Mouse (Mus musculus): ENCODE results near the gene Ccdc158.

Ccdc158 gene

GRCm38 (mm10) chr5:92684715-92685460 is 9.8 kb upstream of the Ccdc158 start:
- DNase-seq, result no peak

- no peak for DNase-seq
These were observed 8.9 kb upstream of the Ccdc158 start for GRCm38 (mm10) chr5:92683871-92684475.

- peak; percentile 7 for DNase-seq
These were observed 8.3 kb upstream of the Ccdc158 start, which contains the start of gene Shroom3 for GRCm38 (mm10) chr5:92683351-92683807. Gene Shroom3 (plus strand): TSS chr5:92683435.

- peak; percentile 15 for DNase-seq
These were observed 7.7 kb upstream of the Ccdc158 start for GRCm38 (mm10) chr5:92682621-92683348.

GRCm38 (mm10) chr5:92681861-92682260 is 6.8 kb upstream of the Ccdc158 start:
- DNase-seq, result no peak

- no peak for DNase-seq
These were observed 4.4 kb upstream of the Ccdc158 start for GRCm38 (mm10) chr5:92679441-92679840.

GRCm38 (mm10) chr5:92675574-92675920 is 476 bp upstream of the Ccdc158 start:
- no peak for DNase-seq

- DNase-seq, result no peak
These were observed 8.2 kb downstream of the Ccdc158 start for GRCm38 (mm10) chr5:92666860-92667259.

- no peak for DNase-seq
These were observed 10.8 kb downstream of the Ccdc158 start for GRCm38 (mm10) chr5:92664321-92664720.

- peak; percentile 71 for DNase-seq
These were observed 18.8 kb downstream of the Ccdc158 start for GRCm38 (mm10) chr5:92656256-92656655.

- no peak for DNase-seq
These were observed 34.2 kb downstream of the Ccdc158 start for GRCm38 (mm10) chr5:92640861-92641260.

- DNase-seq, result no peak
These were observed 39.2 kb downstream of the Ccdc158 start for GRCm38 (mm10) chr5:92635891-92636290.

- no peak for DNase-seq
These were observed 40.2 kb downstream of the Ccdc158 start for GRCm38 (mm10) chr5:92634916-92635315.

- DNase-seq, result no peak
These were observed 41.5 kb downstream of the Ccdc158 start for GRCm38 (mm10) chr5:92633526-92633925.

- no peak for DNase-seq
These were observed 47.2 kb downstream of the Ccdc158 start for GRCm38 (mm10) chr5:92627896-92628295.

- no peak for DNase-seq
These were observed 53.2 kb downstream of the Ccdc158 start for GRCm38 (mm10) chr5:92621883-92622282.

GRCm38 (mm10) chr5:92612756-92613155 is 62.3 kb downstream of the Ccdc158 start:
- no peak for DNase-seq

- no peak for DNase-seq
These were observed 67.4 kb downstream of the Ccdc158 start for GRCm38 (mm10) chr5:92607492-92608229.

- DNase-seq, result no peak
These were observed 70.4 kb downstream of the Ccdc158 start for GRCm38 (mm10) chr5:92604452-92605247.

- peak; percentile 53 for DNase-seq
These were observed 72.1 kb downstream of the Ccdc158 start, which contains the start of gene Stbd1 for GRCm38 (mm10) chr5:92602691-92603690. Gene Stbd1 (plus strand): TSS chr5:92603041.

- no peak for DNase-seq
These were observed 76.0 kb downstream of the Ccdc158 start for GRCm38 (mm10) chr5:92599030-92599429.

Data from right cerebral cortex, postnatal 4 days (tissue).